Mouse (Mus musculus) cerebellum, postnatal 25 days (tissue): Measurements from ENCODE around the gene 2310033P09Rik.

ENCODE experiments used
- DNase-seq, 2 experiments: peaks; one replicate each; pipeline ENCODE4 v3.0.0; 2021; ENCODE audit warnings: mixed read lengths in 2 of 2

Gene 2310033P09Rik

GRCm38 (mm10) chr11:59208153-59208831 is at the start of gene 2310033P09Rik:
Gene 2310033P09Rik, plus strand, starts transcription at chr11:59208321.
- peak; percentile 96 to 97 for DNase-seq

DNA sequence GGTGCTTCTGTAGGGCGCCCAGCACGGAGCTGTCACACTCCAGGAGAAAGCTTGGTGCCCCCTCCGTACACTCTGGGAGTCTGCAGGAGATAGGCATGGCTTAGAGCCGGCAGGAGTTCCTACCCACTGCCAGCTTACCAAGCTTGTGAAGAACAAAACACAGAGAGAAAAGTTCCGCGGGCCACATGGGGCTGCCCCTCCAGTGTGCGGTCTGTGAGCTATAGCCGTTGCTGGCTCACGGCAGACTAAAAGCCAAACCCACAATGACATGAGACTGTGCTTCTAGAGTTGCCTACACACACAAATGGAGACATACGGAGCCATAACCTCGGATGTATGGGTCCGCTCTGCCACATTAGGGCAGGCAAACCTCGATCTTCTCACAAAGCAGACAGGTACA is 49.0 kb upstream of the 2310033P09Rik start:
- no peak for DNase-seq

GRCm38 (mm10) chr11:59159558-59159957 is 48.6 kb upstream of the 2310033P09Rik start:
- DNase-seq = no peak

DNA sequence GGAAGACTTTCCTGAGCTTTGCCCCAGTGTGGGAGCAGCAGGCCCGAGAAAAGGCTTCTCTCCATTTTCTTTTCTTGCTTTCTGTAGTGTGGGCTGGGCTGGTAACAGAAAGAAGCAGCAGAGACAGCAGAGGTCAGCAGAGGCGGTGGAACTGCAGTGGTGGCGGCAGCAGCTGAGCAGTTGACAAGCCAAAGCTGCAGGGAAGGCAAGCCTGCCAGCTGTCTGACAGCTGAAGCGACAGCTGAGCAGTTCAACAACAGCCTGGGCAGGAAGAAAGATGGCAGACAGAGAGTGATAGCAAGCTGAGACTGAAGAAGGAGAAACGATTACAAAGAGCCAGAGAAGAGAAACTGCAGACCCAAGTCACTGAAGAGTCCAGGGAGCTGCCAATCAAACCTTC is 46.7 kb upstream of the 2310033P09Rik start:
- no peak for DNase-seq

DNA sequence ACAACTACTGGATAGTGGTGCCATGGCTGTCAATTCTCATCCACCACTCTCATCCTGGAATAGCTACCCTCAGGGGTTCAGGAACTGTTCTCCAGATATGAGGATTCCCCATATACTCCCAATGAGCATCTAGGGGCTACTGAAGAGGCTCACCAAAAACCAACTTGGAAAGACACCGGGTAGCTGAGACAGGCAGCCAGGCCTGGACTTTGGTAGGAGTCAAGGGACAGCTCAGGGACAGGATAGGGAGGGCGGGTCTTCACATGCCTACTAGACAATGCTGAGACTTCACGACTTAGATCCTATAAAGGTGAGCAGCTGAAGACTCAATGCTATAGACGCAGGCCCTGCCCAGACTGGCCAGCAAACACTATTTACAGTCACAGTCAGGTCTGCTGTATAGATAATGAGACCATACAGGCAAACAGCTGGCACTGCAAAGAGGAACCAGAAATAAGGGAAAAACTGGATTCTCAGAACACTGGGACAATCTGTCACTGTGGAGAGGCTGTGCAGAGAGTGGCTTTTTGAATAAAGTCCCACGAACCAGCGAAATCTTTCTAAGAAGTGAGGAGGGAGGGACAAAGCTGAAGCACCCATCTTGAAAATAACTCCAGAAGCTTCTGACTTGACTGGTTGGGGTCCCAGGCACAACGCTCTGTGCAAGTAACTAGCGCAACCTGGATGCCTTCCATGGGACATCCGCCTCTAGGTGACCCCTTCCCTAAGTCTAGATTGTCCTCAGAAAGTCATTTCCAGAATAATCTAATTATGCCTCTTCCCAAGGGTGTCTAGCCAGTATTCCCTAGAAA is 45.5 kb upstream of the 2310033P09Rik start:
- no peak for DNase-seq

DNA sequence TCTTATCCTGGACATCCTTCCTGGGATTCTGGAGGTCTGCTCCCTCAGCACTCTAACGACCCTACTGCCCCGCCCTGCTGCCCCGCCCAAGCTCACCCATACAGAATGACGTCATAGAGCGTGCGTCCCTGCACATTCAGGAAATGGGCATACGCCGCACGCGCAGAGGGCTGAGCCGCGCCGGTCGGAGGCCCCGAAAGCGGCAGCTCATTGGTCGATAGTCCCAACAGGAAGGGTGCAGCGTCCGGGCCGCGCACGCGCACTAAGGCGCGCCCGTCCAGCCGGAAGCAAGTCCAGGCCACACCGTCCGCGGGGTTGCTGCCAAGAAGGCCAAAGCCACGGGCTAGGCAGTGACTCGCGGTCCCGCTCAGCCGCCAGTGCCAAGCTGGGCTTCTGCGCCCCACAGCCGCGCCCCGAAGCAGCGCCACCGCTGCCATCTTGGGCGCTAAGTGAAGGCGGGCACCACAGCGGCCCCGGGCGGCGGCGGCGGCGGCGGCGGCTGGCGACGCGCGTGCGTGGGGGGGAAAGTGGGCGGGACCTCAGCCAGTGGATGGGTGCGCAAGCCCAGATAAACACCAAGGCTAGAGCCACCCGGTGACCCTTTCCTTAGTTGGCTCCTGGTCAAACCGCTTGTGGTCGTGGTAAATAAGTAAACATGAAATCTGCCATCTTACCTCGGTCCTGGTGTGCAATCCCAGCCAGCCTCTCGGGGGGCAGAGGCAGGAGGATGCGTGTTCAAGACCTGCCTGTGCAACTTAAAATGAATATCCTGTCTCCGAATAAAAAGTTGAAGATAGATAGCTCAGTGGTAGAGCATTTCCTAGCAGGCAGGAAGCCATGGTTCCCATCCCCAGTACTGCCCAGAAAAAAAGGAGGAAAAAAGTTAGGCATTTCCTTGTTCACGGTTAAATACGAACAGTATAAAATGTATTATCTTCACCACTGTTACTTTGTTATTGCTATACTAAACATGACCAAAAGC is 44.6 kb upstream of the 2310033P09Rik start, which contains the start of gene Iba57:
Gene Iba57 (minus strand): TSS at position 485 of the 982 bp plus-strand sequence.
- DNase-seq = peak; percentile 98 to 99

GRCm38 (mm10) chr11:59164384-59164783 is 43.7 kb upstream of the 2310033P09Rik start:
- DNase-seq = no peak

- no peak for DNase-seq
Measured at GRCm38 (mm10) chr11:59165616-59166241, 42.4 kb upstream of the 2310033P09Rik start.

GRCm38 (mm10) chr11:59169807-59170206 is 38.3 kb upstream of the 2310033P09Rik start:
- DNase-seq = no peak

- no peak for DNase-seq
Measured at GRCm38 (mm10) chr11:59170549-59170948, 37.6 kb upstream of the 2310033P09Rik start.

- DNase-seq = no peak
Measured at GRCm38 (mm10) chr11:59174189-59174838, 33.8 kb upstream of the 2310033P09Rik start.

DNA sequence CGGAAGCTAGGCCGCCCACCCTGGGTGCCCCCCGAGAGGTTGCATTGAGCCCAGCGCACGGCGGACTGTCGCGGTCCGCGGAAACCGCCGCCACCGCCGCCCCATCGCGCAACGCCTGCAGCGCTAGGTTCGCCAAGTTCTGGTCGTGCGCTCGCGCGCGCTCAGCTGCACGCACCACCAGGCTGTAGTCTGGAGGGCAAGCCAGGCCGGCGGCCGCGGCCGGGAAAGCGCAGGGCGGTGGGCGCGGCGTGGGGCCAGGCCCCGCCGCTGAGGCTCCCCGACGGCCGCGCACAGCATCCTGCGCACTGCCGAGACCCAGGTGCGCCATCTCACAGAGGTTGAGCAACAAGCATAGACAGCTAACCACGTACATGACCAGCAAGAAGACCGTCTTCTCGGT is 31.6 kb upstream of the 2310033P09Rik start:
- DNase-seq = no peak

DNA sequence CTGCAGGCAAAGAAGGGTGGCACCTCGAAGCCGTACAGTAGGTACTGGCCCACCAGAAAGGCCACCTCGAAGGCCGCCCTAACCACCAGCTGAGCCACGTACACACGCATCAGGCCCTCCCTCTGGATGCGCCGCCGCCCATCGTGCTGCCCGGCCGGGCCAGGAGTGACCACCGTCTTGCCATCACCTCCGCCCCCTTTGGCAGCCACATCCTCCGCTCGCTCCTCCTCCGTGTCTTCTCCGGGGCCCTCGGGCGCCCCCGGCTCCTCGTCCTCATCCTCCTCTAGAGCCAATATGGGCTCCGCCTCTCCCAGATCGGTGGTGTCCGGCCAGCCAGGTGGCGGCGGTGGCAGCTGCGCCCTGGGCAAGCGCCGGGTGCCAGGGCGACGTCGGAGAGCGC is 31.2 kb upstream of the 2310033P09Rik start:
- DNase-seq = no peak

DNA sequence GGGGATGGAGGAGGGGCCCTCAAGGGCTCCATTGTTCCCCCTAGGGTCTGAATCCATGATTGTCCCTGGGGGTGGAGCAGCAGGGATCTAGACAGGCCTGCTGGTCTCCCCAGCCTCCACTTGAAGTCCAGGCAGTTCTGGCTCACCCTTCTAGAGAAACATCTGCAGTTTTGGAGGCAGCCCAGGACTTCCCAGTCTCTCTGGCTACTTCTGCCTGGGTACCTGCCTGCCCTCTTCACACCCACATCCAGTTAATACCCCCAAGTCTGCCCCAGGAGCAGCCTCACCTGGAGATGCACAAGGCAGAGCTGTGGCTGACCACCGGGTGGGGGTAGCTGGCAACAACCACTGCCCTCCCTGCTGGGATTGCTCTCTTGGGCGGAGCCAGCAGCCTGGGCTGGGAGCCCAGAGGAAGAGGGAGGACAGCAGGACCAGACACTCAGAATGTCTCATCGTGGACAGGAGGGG is 25.2 kb upstream of the 2310033P09Rik start, which contains the start of gene Gjc2:
Gene Gjc2 (minus strand): TSS at position 350 of the 468 bp plus-strand sequence.
- DNase-seq = peak; percentile 56 to 63

- DNase-seq = peak; percentile 66 to 76
Measured at GRCm38 (mm10) chr11:59183821-59184220, 24.3 kb upstream of the 2310033P09Rik start.

GRCm38 (mm10) chr11:59185490-59185889 is 22.6 kb upstream of the 2310033P09Rik start:
- DNase-seq = no peak

- DNase-seq = no peak
Measured at GRCm38 (mm10) chr11:59187706-59188105, 20.4 kb upstream of the 2310033P09Rik start.

- DNase-seq = peak; percentile 92 to 94
Measured at GRCm38 (mm10) chr11:59191231-59192058, 16.7 kb upstream of the 2310033P09Rik start.

DNA sequence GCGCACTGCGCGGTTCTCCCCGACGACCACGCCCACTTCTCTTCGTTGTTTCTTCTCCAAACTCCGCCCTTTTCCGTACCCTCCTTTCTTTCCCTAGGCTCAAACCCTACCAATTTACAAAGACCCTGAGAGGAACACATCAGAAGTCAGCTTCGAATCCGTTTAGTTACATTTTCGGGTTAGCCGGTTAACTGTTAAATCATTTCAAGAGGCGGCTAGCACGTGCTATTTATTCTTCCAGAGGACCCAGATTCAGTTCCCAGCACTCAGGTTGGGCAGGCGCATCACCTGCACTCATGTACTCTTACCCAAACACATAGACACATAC is 16.1 kb upstream of the 2310033P09Rik start, which contains the start of gene Guk1:
Gene Guk1 (minus strand): TSS at position 154 of the 328 bp plus-strand sequence.
- DNase-seq = no peak

- DNase-seq = no peak
Measured at GRCm38 (mm10) chr11:59196230-59196629, 11.9 kb upstream of the 2310033P09Rik start.
